Mouse (Mus musculus): ENCODE results near the gene Il1rapl1.
A peak's percentile ranks its signal among the peaks of the same experiment; 100 is the strongest.

Gene Il1rapl1

DNA sequence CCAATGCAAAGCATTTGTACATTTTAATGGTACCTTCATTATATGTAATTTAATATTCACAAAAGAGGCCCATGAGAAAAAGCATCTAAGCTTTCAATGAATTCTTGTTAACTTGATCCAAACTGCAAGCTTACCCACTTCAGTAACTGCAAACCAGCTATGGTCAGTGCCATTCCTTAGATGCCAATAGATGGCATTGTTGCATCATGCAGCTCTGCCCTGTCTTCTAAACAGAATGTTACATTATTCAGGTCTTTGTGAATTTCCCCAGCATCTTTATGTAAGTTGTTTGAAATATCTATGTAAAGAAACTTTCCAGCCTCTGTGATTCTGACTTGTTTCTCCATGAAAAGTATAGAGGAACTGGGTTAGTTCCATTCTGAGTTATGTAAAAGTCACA lies 514.5 kb downstream of the Il1rapl1 start:
- no peak for DNase-seq (ENCODE audit: low spot score)

DNA sequence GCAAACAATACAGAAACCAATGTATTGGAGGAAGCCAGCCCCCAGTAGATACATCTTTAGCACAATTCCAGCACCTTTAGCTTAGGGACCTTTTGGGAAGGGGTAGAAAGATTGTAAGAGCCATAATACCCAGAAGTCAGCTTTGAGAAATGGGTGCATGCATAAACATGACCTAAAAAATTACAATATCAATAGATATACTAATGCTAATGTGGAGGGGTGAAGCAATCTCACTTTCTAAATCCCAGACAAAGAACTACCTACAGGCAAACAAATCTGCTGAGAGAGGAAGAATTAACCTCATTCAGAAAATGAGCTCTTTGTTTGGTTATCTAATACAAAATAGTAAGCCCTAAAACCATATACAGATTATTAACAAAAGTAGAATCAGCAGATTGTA lies 607.4 kb downstream of the Il1rapl1 start:
- DNase-seq (ENCODE audit: low spot score) = no peak

DNA sequence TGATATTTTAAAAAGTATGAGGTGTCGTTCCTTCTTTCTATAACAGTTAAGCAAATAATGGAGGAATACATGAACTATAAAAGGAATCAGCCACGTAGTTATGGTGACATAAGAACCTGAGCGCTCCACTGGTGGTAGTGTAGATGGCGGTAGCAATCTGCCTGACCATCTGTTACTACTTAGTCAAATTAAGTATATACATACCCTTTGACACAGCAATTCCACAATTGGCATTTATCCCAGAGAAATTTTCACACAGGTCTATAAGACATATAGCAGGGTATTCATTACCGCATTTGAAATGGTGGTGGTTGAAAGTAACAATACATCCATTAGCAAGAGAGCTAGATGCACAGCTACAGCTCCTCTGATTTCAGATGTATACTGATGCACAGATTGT lies 612.8 kb downstream of the Il1rapl1 start:
- DNase-seq (ENCODE audit: low spot score) = no peak

DNA sequence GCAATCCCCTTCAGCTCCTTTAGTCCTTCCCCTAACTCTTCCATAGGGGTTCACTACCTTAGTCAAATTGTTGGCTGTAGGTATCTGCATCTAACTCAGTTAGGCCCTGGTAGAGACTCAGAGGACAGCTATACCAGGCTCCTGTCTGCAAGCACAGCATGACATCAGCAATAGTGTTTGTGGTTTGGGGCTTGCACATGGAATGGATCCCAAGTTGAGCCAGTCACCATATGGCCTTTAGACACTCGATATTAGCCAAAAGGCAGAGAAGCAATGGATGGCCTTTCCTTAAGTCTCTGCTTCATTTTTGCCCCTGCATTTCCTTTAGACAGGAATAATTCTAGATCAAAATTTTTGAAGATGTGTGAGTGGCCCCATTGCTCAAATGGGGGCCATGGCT lies 632.0 kb downstream of the Il1rapl1 start:
- no peak for DNase-seq (ENCODE audit: low spot score)

DNA sequence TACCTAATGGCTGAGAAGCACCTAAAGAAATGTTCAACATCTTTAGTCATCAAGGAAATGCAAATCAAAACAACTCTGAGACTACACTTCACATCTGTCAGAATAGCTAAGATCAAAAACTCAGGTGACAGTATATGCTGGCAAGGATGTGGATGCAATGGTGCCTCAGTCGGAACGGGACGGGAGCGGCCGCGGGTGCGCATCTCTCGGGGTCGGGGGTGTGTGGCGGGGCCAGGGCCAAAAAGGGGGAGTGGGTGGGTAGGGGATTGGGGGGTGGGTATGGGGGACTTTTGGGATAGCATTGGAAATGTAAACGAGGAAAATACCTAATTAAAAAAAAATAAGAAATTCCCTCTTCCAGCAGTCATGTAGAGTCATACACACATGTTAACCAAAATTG lies 877.3 kb downstream of the Il1rapl1 start:
- peak; percentile 100 for DNase-seq (ENCODE audit: low spot score)

DNA sequence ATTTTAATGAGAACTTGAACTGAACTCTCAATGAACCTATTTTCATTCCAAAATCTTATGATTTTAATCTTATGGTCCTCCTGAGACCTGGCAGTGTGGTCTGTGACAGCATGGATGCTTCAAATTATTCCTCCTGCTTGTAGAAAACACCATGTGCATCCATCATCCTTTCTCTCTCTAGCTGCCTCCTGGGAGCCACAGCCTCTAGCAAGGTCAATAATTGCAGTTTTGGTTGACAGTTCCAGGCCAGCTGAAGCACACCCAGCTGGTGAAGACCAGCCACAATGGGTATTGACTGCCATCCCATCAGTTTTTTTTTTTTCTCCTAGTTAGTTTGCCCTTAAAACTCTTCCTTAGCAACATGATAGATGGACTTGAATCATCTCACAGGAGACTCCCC lies 890.2 kb downstream of the Il1rapl1 start:
- DNase-seq (ENCODE audit: low spot score) = no peak

DNA sequence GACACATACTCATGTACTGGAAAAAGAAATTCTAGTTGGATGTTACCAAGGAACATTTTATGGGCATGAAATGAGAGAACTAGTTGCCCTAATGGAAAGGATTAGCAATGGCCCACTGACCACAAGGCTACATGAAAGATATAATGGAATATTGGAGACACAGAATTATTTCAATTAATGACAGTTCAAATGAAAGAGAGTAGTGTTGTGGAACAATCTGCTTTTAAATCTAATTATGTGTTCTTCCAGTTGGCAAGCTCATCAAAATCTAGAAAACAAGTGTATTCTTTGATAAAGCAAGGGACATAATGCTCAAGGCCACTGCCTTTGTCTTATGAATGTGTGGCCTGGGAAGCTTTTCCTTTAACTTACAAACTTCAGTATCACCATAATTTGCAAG lies 1113.1 kb downstream of the Il1rapl1 start:
- no peak for DNase-seq (ENCODE audit: low spot score)

DNA sequence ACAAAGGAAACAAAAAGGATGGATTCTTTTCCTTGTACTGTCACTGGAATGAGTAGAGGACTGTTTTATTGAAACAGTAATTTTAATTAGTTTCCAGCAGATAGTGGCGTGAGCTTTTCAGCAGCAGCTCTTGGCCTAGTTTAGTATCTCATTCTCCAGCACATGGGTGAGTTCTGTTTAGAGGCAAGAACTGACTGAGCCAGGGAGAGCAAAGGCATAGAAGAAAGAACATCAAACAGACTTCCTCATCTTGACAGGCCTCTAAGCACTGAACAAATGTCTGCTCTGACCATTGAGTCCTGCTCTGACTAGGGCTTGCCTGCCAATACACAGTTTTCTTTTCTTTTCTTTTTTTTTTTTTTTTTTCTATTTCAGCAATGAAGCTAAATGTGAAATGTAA lies 1160.3 kb downstream of the Il1rapl1 start:
- DNase-seq (ENCODE audit: low spot score) = no peak

DNA sequence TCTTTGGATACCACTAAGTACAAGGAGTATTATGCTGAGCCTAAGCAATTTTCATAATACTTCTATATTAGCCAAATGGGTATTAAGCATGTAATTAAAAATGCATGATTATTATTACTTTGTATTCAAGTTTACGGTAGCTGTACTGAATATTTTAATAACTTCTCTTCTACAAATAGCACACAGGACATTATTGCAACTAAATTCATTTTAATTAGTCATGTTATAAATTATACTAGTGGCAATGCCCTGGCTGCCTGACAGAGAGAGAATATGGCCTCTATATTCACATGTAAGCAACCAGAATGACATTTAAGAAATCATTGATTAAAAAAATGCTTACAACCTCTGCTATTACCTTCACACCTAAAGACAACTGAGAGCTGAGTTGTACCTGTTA lies 1160.8 kb downstream of the Il1rapl1 start:
- no peak for DNase-seq (ENCODE audit: low spot score)

DNA sequence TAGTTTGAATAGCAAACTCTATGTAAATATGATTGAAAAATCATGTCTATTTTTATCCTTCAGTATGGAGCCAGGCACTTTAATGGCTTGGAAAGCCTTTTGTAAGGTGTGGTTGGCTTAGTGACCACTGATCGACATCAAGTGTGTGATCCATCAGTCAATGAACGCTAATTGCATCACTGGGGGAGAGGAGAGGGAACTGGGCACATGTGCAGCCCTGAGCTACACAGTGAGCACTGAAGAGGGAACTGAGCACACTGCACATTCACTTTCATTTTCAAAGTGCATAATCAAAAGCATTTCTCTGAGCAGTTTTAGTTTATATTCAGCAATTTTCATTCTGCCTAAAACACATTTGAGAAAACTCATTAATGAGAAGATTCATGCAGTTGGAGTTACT lies 1164.5 kb downstream of the Il1rapl1 start:
- DNase-seq (ENCODE audit: low spot score) = no peak

DNA sequence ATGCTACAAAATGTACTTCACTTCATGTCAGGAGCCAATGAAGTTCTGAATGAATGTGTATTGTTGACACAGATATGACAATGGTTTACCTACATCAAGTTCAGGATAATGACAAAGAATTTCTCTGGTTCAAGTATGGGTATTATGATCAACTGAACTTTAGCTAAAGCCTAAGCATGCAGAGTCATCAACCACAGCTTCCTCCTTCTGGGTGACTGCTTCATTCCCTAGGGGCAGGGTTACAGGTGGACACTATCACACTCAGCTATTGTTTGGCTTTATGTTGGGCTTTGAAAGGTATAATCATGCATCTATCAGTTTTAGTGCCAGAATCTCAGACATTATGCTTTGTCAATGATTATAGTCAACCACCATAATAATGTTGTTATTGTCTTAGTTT lies 1166.3 kb downstream of the Il1rapl1 start:
- DNase-seq (ENCODE audit: low spot score) = no peak

DNA sequence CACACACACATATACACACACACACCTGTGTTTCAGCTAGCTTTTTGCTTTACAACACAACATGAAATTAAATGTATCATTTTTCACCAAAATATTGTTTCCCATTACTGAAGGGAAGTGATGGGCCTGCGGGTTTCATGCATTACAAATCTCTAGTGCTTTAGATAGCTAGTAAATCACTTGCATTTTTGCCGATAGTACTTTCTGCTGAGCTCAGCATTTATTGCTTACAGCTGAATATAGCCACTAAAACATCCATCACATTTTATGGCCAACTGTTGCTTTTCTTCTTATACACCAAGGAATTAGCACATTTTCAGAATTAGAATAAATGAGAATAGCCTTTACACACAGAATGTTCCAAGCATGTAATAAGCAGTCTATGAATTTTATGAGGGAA lies 1260.6 kb downstream of the Il1rapl1 start:
- no peak for DNase-seq (ENCODE audit: low spot score)

DNA sequence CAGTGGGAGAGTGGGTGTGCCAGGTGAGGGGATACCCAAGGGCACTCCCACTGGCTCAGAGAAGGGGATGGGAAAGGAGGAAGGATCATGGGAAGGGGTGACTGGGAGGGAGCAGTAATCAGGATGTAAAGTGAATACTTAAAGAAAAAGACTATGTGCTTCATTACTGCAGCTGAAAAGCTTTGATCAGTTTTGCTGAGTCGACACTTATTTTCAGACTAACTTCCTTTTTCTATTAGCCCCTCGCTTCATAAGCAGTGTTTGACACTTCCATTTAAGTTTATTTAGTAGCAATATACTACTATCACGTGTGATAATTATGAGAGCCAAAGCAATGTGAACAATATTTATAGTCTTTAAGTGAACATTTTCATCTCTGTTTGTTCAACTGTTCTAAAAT lies 1307.2 kb downstream of the Il1rapl1 start:
- no peak for DNase-seq (ENCODE audit: low spot score)

DNA sequence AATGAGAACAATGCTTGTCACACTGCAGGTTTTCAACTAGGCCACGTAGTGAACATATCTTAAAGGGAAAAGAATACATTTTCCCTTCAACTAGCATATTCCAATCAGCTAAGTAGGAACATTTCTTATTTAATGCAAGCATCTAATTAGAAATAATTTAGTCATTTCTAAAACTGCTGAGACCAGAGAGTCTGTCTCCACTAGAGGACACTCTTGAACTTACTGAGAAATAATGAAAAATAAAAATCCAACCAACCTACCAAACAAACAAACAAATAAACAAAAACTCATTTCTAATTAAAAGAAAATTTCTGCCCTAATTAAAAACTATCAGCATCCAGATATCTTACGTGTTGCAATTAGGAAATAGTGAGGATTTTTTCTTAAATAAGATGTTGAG lies 1312.7 kb downstream of the Il1rapl1 start:
- no peak for DNase-seq (ENCODE audit: low spot score)

DNA sequence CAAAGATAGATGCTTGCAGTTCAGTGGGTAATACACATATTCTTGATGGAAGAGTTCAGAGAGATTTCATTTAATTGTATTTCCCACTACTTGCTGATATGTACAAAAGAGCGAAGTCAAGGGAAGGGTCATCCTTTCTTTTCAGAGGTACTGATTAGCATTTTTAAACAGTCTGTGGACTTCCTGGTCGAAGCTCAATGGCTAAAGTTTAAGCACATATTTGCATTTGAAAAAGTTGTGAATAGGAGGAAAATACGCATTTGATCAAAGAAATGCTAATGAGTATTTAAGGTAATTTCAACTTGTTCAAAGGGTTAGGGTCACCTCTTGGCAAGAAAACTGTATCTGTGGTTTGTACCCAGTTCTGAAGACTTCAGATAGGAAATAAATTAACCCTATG lies 1386.6 kb downstream of the Il1rapl1 start:
- no peak for DNase-seq (ENCODE audit: low spot score)
